Mouse (Mus musculus) embryonic facial prominence, embryonic 11.5 days (tissue): ENCODE measurements around the gene Crybb2. TPM values are rescaled to one million over a fixed set of nuclear protein-coding genes. Genes with fewer than 3 reads are reported as not detected.

Source experiments
- ATAC-seq: fragments of 200-750 bp; cut with Nextera tagmentation; replicated peaks from 2 replicates; pipeline ENCODE4 v1.8.0; 2017; ENCODE audit warnings: low read depth; ENCODE audit not compliant: insufficient number of reproducible peaks, low FRiP score, low TSS enrichment
- DNase-seq: peaks from one replicate; pipeline ENCODE4 v3.0.0-alpha.2; 2015; ENCODE audit warnings: low spot score
- H3K27ac ChIP-seq: fragments of 300-500 bp; sonication (generic); replicated peaks from 2 replicates; pipeline ENCODE4 v1.5.1; 2014; ENCODE audit warnings: mild to moderate bottlenecking, low read depth, low read length, control low read depth
- H3K27me3 ChIP-seq: fragments of 300-500 bp; sonication (generic); 2 replicates; pipeline ENCODE4 v1.6.1; 2014; ENCODE audit warnings: mild to moderate bottlenecking, low read length, moderate library complexity, mixed read lengths; ENCODE audit not compliant: control insufficient read depth, insufficient read depth
- H3K36me3 ChIP-seq: fragments of 300-500 bp; sonication (generic); replicated peaks from 2 replicates; pipeline ENCODE4 v1.6.1; 2014; ENCODE audit warnings: low read depth, mild to moderate bottlenecking, low read length, moderate library complexity, mixed read lengths; ENCODE audit not compliant: control insufficient read depth, insufficient read depth
- H3K4me1 ChIP-seq: fragments of 300-500 bp; sonication (generic); 2 replicates; pipeline ENCODE4 v1.6.1; 2014; ENCODE audit warnings: low read length, mixed read lengths; ENCODE audit not compliant: control insufficient read depth, insufficient read depth
- H3K4me2 ChIP-seq: fragments of 300-500 bp; sonication (generic); 2 replicates; pipeline ENCODE4 v1.6.1; 2014; ENCODE audit warnings: low read depth, mild to moderate bottlenecking, control low read depth, low read length, moderate library complexity
- H3K4me3 ChIP-seq: fragments of 300-500 bp; sonication (generic); 2 replicates; pipeline ENCODE4 v1.5.1; 2014; ENCODE audit warnings: low read depth, low read length, control low read depth
- H3K9ac ChIP-seq: fragments of 300-500 bp; sonication (generic); replicated peaks from 2 replicates; pipeline ENCODE4 v1.6.1; 2014; ENCODE audit warnings: mild to moderate bottlenecking, control low read depth, low read length
- H3K9me3 ChIP-seq: fragments of 300-500 bp; sonication (generic); replicated peaks from 2 replicates; pipeline ENCODE4 v1.6.1; 2016; ENCODE audit warnings: mild to moderate bottlenecking, low read length, inconsistent platforms, mixed read lengths; ENCODE audit not compliant: control insufficient read depth
- WGBS: fragments of 180-500 bp; shearing (Covaris S2); extraction: QIAGEN DNeasy Blood & Tissue Kit; methylation state at CpG from one replicate; pipeline ENCODE4 v1.1.7; 2014; 5-methylcytosine and 5-hydroxymethylcytosine counted together
- polyA plus RNA-seq: library from polyadenylated mRNA; unstranded; fragments of >200 nt; fragmentation: Nextera tagmentation; extraction: Ambion mirVana; gene quantifications from 2 replicates; pipeline ENCODE4 v1.2.1, GENCODE M21; 2014

Gene Crybb2
- polyA plus RNA-seq, result not detected in 2 replicates

DNA sequence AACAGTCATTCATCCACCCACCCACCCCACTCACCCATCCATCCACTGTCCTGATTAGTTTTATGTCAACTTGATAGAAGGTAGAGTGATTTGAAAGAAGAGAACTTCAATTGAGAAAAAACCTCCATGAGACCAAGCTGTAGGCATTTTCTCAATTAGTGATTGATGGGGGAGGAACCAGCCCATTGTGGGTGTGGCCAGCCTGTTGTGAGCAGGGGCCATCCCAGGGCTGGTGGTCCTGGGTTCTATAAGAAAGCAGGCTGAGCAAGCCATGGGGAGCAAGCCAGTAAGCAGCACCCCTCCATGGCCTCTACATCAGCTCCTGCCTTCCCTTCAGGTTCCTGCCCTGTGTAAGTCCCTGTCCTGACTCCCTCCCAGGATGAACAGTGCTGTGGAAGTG lies at the start of gene Crybb2:
TSS of gene Crybb2 (minus strand) at position 101 of the 400 bp plus-strand sequence.
- no peak within 1 kb of the TSS for H3K4me2 ChIP-seq
- H3K36me3 ChIP-seq, result no peaks in the 10 kb centered on the region
- H3K9me3 ChIP-seq, result no peaks in the 10 kb centered on the region
- no peak for DNase-seq
- no peak within 1 kb of the TSS for H3K4me3 ChIP-seq
- no peaks in the 10 kb centered on the region for H3K27me3 ChIP-seq
- H3K4me1 ChIP-seq, result no peaks in the 10 kb centered on the region
- H3K27ac ChIP-seq, result no peak within 1 kb of the TSS
- H3K9ac ChIP-seq, result no peak within 1 kb of the TSS
- ATAC-seq, result no peak

DNA sequence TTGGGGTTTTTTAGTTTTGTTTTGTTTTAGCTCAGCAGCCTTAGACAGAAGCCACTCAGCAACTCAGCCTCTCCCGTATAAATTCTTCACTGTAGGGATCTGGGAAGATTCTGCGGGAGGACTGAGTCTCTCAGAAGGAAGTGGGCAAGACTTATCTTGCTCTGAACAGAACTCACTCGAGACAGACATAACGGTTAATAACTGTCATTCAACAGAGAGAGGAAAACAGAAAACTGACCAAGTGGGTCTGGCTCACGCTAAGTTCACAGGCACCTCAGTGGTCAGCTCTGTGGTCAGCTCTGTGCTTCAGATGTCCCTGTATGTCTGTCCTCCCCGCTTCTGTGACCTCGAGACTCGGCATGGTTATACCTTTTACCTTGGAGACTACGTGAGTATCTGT lies 49.4 kb upstream of the Crybb2 start:
- H3K36me3 ChIP-seq, result no peaks in the 10 kb centered on the region
- H3K9me3 ChIP-seq, result no peaks in the 10 kb centered on the region
- H3K9ac ChIP-seq, result no peak overlapping the region
- DNase-seq (no peak), ATAC-seq (no peak)
- no peaks in the 10 kb centered on the region for H3K27me3 ChIP-seq
- H3K4me3 ChIP-seq, result no peak overlapping the region
- 74% methylated on average over 9 of the region's 9 CpGs for WGBS
- no peak overlapping the region for H3K4me2 ChIP-seq
- H3K27ac ChIP-seq, result no peak overlapping the region
- no peaks in the 10 kb centered on the region; the same call in none of the 2 replicates for H3K4me1 ChIP-seq

DNA sequence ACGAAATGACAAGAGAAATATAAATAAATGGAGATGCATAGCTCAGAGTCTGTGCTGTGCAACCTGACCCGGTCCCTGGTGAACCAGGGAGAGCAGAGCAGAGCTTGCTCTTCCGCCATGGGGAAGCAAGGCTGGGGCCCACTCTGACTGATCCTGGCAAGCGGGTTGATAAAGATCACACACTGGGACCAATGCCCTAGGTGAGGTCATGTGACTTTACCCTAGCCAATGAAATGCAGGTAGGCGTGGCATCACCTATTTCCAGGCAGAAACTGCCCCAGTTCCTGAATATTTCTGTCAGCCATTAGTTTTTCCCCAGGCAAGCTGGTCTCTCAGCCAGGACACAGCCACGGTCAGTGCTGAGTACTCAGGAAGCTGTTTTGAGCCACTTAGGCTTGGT lies 48.8 kb upstream of the Crybb2 start:
- no peaks in the 10 kb centered on the region; the same call in none of the 2 replicates for H3K4me1 ChIP-seq
- no peaks in the 10 kb centered on the region for H3K9me3 ChIP-seq
- H3K4me3 ChIP-seq, result no peak overlapping the region
- DNase-seq (peak; percentile 52), ATAC-seq (no peak; the same call in 1 of the 2 replicates)
- H3K4me2 ChIP-seq, result no peak overlapping the region
- H3K27ac ChIP-seq, result no peak overlapping the region
- H3K9ac ChIP-seq, result no peak overlapping the region
- no peaks in the 10 kb centered on the region for H3K27me3 ChIP-seq
- H3K36me3 ChIP-seq, result no peaks in the 10 kb centered on the region
- WGBS, result 32% methylated on average over 6 of the region's 6 CpGs

DNA sequence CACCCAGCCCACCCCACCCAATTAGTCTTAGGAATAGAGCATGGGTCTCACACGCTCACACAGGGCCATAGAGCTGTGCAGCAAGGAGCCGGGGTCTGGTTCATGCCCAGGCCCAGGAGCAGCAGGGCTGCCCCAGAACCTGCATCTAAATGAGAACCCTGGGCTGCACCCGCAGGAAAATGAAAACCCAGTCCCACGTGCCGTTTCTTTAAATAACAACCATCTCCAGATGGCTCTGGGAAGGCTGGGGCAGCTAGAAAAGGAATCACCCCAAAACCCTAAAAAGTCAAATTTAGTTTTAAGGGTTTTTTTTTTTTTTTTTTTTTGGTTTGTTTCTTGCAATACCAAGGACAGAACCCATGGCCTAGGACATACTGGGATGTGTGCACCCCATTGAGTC lies 47.4 kb upstream of the Crybb2 start:
- no peak overlapping the region for H3K27ac ChIP-seq
- 82% methylated on average over 5 of the region's 5 CpGs for WGBS
- H3K27me3 ChIP-seq, result no peaks in the 10 kb centered on the region
- H3K9ac ChIP-seq, result no peak overlapping the region
- no peaks in the 10 kb centered on the region for H3K9me3 ChIP-seq
- ATAC-seq (no peak), DNase-seq (no peak)
- H3K4me2 ChIP-seq, result no peak overlapping the region
- no peaks in the 10 kb centered on the region; the same call in none of the 2 replicates for H3K4me1 ChIP-seq
- no peaks in the 10 kb centered on the region for H3K36me3 ChIP-seq
- H3K4me3 ChIP-seq, result no peak overlapping the region

DNA sequence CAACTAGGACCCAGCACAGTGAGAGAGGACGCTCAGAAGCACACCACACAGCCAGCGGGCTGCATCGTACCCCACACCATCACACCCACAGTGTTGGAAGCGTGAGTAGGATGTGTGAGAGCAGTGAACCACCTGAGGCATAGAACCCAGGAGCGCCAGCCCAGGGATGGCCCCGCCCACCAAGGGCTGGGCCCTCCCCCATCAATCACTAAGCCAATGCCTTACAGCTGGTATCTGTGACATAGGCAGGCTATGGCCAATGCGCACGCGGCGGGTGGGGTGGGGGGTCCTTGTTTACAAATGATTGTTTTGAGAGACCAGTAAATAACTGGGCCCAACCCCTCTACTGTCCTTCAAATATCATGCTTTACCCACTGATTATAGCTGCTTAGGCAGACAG lies 46.0 kb upstream of the Crybb2 start:
- Histone ChIP-seq H3K9me3 (no peaks in the 10 kb centered on the region), H3K9ac (no peak overlapping the region), H3K27me3 (no peaks in the 10 kb centered on the region), H3K4me1 (no peaks in the 10 kb centered on the region; the same call in none of the 2 replicates), H3K4me3 (no peak overlapping the region), H3K4me2 (no peak overlapping the region), H3K27ac (no peak overlapping the region), H3K36me3 (no peaks in the 10 kb centered on the region)
- no peak for ATAC-seq
- no peak for DNase-seq
- WGBS, result 68% methylated on average over 10 of the region's 10 CpGs

DNA sequence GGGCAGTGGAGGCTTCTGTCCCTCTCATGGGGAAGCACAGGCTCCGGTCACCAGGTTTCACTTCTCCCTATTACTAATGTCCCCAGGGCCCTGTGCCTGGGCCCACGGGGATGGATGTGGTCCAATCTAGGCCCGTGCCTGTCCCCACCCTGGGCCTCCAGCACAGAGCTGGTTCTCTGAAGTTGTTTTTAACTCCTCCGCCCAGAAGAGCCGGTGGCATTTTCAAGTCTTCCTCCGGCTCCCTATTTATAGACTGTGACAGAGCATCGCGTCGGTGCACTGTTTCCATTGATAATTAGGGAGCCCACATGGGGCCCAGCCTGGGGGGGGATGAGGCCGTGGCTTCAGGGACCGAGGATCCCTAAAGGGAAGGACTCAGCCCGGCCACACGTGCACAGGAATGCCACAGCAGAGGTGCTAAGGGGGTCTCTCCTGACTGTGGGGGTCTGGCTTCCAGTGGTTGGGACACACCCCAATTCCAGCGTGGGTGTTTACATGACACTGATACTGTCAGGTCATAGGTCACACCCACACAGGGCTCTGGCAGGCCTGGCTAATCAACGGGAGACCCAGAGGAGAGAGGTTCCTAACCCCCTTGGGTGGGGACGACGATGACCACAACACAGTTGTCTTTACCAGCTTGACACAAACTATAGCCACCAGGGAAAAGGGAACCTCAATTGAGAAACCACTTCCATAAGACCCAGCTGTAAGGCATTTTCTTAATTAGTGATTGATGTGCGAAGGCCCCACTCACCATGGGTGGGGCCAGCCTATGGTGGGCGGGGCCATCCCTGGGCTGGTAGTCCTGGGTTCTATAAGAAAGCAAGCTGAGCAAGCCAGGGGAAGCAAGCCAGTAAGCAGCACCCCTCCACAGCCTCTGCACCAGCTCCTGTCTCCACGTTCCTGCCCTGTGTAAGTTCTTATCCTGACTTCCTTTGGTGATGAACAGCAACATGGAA lies 44.6 kb upstream of the Crybb2 start:
- Histone ChIP-seq H3K9ac (no peak overlapping the region; the same call in 1 of the 2 replicates), H3K4me1 (no peaks in the 10 kb centered on the region; the same call in 1 of the 2 replicates), H3K36me3 (no peaks in the 10 kb centered on the region), H3K27me3 (no peaks in the 10 kb centered on the region), H3K9me3 (no peaks in the 10 kb centered on the region), H3K27ac (0 out of 2 replicates have a peak overlapping the region, but pooled peaks have one; percentile 35), H3K4me2 (no peak overlapping the region), H3K4me3 (no peak overlapping the region)
- DNase-seq, result no peak
- 43% methylated on average over 20 of the region's 20 CpGs for WGBS
- ATAC-seq, result no peak

DNA sequence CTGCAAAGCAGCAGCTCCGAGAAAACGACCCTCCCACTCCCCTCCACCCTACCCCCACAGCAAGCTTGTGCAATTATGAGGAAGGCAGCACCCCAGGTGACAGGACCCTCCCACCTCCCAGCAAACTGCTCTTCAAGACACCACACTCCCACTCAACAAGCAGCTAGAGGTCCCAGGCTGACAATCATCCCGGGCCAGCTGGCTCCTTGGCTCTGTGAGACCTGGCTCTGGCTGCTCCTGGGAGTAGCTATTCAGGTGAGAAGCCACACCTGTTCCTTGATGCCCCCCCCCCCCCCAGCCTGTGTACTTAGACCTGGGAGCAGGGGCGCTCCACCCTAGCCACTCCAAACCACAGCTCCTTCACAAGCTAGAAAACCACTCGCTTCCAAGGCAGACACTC lies 43.2 kb upstream of the Crybb2 start:
- no peak for ATAC-seq
- no peak overlapping the region for H3K27ac ChIP-seq
- H3K4me1 ChIP-seq, result no peaks in the 10 kb centered on the region; the same call in 1 of the 2 replicates
- 46% methylated on average over 5 of the region's 5 CpGs for WGBS
- DNase-seq, result no peak
- no peaks in the 10 kb centered on the region for H3K27me3 ChIP-seq
- no peaks in the 10 kb centered on the region for H3K9me3 ChIP-seq
- H3K36me3 ChIP-seq, result no peaks in the 10 kb centered on the region
- H3K4me3 ChIP-seq, result no peak overlapping the region
- H3K4me2 ChIP-seq, result no peak overlapping the region
- H3K9ac ChIP-seq, result no peak overlapping the region

DNA sequence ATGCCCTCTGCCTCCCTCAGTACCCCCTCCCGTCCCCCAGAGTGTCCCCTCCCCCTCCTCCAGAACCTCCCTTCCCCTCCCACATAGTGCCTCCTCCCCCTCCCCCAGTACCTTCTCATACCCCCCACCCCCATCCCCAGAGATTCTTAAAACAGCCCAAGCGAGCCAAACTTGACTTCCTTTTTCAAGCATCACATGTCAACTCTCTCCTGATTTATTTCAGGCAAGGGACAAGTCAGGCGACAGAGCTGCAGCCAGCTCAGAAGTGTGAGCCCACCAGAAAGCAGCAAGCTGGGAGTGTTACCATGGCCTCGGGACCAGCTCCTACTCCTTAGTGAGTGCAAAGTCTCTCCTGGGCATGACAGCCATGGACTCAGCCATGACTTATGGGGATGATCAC lies 41.4 kb upstream of the Crybb2 start:
- no peak for DNase-seq
- Histone ChIP-seq H3K36me3 (no peaks in the 10 kb centered on the region), H3K9me3 (no peaks in the 10 kb centered on the region), H3K9ac (no peak overlapping the region), H3K27me3 (no peaks in the 10 kb centered on the region), H3K4me1 (no peaks in the 10 kb centered on the region; the same call in 1 of the 2 replicates), H3K4me3 (no peak overlapping the region), H3K4me2 (no peak overlapping the region), H3K27ac (no peak overlapping the region)
- ATAC-seq, result no peak
- WGBS, result 21% methylated on average over 4 of the region's 4 CpGs
